Mouse (Mus musculus) ovary, adult 18-20 months (tissue): ENCODE measurements at regions not wholly inside any gene's neighbourhood (a gene's known extent, or its start where the extent isn't known, plus 50 kb on each side); places are given as distances from the start of the nearest gene placed in this dataset.
A peak's percentile ranks its signal among the peaks of the same experiment; 100 is the strongest.

Experiments
- DNase-seq: peaks from one replicate; pipeline ENCODE4 v3.0.0; 2022; ENCODE audit warnings: low spot score, mixed read lengths

- DNase-seq, result no peak
Observed at GRCm38 (mm10) chr3:50887002-50887401, 337.2 kb upstream of the Noct start.

DNA sequence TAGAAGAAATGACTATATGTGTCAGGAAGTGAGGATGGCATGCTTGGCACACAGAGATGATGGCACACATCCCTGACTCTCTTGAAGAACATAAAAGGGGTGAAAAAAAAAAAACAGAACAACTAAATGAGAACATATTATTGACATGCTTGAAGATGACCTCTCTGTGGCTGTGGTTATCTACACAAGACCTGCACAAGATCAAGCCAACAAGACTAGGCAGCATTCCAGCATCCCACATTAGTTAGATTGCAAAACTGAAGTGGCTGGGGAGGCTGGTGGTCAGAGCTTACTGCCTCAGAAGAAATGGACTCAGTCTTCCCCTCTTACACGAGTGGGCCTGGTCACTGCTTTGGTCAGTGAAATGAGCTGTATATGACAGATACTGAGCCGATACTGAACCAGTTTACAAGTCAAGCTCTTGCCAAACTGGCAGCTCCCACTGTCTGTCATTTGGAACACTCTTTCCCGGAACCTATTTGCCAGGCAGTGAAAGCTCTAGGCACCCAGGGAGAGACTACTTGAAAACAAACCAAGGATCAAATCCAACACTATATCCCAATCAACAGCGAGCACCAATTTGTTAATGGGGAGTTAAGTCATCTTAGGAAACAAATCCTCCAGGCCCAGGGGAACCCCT lies 335.6 kb upstream of the Noct start:
- DNase-seq, result no peak

DNA sequence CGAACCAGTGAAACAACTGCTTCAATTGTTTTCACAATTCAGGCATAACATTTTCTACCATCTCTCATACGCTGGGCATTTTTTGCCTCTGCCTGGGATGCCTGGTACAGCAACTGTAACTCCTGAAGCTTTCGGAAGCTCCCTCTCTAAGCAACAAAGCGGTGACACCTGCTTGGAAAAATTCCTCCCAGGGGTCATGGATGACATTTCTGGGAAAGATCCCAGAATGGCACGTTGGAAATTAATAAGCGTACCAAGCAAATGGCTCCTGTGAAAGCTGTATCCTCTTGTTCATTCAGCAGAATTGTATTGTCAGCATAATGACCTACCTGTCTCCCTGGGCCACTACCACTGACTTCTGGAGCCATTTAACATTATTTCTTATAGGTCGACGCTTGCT lies 333.7 kb upstream of the Noct start:
- no peak for DNase-seq

DNA sequence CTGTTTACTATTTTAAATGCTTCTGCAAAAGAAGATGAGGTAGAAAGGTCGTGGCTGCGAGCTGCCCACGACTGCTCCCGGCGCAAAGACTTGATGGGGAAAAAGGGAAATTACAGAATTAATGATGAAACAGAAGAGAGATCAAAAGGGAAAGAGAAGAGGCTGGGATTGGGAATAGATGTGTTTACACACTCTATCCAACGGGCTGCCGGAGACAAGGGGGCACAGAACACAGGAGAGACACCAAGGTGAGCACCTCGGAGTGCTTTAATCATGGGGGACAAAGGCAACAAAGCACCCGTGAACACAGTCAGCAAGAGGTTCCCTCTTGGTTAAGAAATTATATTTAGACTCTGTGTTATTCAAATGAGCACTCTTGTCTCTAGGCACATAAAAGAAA lies 326.1 kb upstream of the Noct start:
- no peak for DNase-seq

GRCm38 (mm10) chr3:50899830-50900350 lies 324.4 kb upstream of the Noct start:
- DNase-seq, result no peak

GRCm38 (mm10) chr3:50900566-50900965 lies 323.7 kb upstream of the Noct start:
- no peak for DNase-seq

DNA sequence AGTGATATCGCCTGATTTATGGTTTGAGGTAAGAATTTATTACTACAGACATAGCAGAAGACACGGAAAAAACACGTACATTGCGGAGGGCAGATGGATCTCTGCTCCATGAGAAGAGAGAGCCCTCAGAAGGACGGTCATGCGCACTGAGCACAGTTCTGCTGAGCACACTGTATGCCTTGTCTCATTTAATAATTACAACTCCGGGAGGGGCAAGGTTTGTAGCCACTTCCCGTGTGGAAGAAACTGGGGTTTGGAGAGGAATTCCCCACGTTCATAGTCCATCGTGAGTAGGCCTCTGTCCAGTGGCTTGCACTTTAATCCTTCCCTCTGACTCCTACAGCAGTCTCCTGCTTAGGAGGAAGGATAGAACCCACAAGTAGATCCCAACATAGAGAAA lies 322.9 kb upstream of the Noct start:
- DNase-seq, result no peak

DNA sequence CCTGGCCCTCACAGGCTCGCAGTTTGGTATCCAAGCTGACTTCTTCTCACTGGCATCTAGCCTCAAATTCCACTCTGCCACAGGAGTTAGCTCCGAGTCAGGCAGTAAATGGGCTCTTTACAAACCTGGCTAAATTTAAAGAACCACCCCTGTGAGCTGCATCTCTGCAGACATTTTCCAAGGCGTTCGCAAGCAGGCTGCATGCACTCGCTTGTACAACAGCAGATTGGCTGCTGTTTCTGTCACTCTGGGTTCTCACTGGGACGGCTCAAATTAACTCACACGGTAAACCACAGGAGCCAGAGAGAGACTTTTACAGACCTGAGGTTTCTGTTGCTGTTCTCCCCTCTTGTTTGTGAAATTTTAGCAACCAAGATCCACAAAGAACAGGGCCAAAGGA lies 321.3 kb upstream of the Noct start:
- DNase-seq, result no peak

GRCm38 (mm10) chr3:50904716-50905116 lies 319.5 kb upstream of the Noct start:
- no peak for DNase-seq

- no peak for DNase-seq
Observed at GRCm38 (mm10) chr3:50905274-50905992, 318.8 kb upstream of the Noct start.

- peak; percentile 79 for DNase-seq
Observed at GRCm38 (mm10) chr3:50905993-50906831, 318.0 kb upstream of the Noct start.

- no peak for DNase-seq
Observed at GRCm38 (mm10) chr3:50912980-50913518, 311.2 kb upstream of the Noct start.

GRCm38 (mm10) chr3:50914866-50915365 lies 309.3 kb upstream of the Noct start:
- no peak for DNase-seq

DNA sequence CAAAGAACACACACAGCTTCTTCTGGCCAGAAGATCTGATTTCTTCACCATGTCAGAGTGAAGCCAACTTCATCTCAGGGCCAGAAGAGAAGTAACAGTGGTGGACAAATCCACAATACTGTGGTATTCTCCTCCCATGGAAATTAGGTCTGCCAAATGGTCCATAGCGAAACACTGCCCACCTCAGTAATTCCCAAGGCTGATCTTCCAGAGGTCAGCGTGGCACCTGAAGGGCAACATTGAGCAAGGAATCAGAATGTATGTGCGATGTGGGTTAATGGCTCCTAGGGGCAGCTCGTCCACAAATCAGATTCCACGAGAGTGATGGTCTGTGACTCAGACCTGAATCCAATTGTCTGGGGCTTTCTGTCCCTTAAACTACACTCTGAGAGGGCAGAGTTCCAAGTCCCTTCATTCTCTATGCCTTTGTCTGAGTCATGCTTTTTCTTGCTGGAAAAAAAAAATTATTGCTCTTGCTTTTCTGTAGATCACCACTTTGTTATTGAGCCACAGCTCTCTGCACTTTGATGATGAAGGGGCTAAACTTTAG lies 307.9 kb upstream of the Noct start:
- no peak for DNase-seq

- no peak for DNase-seq
Observed at GRCm38 (mm10) chr3:50922347-50922746, 301.9 kb upstream of the Noct start.

DNA sequence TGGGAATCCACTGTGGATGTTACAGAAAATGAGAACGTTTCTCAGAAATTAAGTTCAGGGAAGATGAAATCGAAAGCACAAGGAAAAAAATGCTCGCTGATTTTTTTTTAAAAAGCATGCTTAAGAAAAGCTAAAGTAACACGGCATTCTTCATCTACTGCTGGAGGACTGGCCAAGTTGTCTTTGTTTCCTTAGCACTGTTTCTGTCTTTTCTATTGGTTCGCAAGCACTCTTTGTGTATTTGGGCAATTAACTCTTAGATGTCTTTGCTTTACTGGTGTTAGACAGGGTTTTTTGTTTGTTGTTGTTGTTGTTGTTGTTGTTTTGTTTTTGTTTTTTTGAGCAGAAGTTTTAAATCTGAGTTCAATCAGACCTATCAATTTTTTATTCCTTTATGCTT lies 301.4 kb upstream of the Noct start:
- DNase-seq, result no peak

- DNase-seq, result no peak
Observed at GRCm38 (mm10) chr3:50923327-50923726, 300.9 kb upstream of the Noct start.

DNA sequence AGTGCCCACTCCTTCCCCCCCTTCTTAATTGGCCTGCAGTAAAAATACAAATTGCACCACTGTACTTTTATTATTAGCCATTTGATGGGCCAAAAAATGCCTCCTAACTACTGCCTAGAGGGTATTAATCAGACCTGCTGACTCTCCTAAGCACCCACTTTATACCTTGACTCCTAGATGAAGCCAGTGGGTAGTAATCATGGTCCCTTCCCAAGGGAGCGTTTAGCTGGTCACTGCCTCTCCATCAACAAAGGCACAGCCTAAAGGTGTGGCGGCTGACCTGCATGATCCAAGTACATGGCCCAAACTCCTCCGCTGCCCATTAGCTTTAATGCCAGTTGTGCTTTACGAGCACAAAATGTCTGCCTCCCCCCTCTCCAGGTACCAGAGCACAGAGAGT lies 296.9 kb upstream of the Noct start:
- no peak for DNase-seq

DNA sequence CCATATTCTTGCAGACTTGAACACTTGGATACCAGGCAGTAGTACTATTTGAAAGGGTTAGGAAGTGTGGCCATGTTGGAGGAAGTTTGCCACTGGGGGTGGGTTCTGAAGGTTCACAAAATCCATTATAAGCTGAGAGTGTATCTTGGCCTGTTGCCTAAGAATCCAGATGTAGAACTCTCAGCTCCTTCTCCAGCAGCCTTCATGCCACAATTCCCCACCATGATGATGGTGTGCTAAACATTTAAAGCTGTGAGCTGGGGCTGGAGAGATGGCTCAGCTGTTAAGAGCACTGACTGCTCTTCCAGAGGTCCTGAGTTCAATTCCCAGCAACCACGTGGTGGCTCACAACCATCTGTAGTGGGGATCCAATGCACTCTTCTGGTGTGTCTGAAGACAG lies 295.2 kb upstream of the Noct start:
- no peak for DNase-seq

- no peak for DNase-seq
Observed at GRCm38 (mm10) chr3:50932397-50933089, 291.7 kb upstream of the Noct start.

DNA sequence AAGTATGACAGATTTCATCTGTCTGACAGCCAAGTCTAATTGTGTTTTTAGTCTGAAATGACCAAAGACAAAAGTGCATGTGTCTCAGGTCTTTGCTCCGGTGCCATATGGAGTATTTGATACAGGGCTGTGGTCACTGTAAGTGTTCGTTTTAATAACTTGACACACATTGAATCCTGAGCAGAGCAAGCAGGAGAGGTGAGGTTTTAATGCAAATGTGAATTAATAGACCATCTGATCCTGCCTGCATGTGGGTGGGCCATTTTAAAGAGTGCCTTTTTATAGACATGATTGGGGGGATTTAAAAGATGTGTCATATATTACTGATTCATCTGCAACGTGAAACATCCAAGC lies 291.2 kb upstream of the Noct start:
- no peak for DNase-seq

DNA sequence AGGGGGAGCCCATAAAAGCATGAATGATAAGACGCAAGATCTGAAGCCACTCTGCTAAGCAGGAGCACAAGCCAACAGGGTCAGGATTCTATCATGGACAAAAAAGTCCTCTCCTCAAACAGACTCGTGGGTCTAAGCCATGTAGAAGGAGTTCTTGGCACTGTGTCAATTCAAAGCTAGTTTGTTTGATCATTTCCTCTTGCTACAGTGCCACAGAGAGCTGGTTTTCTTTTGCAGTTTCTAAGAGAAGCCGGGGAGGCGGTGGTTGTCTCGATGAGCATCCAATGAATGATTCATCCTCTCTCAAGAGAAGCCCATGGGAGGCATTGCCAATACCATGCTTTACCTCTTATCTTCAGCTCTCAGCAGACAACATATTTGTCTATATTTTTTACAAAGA lies 284.6 kb upstream of the Noct start:
- no peak for DNase-seq
